Mouse (Mus musculus): Measurements from ENCODE around the gene Thoc5.

DNA sequence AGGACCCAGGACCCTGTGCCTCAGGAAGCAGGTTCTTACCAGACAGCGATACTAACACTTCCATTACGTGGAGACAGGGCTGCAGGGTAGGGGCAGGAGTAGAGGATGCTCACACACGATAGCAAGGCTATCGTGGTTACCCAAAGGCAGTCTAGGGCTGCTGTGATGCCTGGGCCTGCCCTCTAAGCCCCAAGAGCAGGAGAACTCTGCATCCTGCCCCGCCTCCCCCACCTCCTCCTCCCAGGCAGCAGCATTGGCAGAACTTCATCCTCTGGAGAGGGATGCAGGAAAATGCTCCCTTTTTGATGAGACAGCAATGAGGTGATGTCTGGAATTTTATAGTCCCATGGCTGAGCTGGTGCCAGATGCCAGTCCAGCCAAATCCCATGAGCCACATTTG lies 71.8 kb downstream of the Thoc5 start:
- TF ChIP-seq POLR2A (IDR thresholded peaks at IDR 0.05; ENCODE audit: borderline replicate concordance, insufficient read depth, low read length): no peak
- TF ChIP-seq CTCF (IDR thresholded peaks at IDR 0.05; ENCODE audit: borderline replicate concordance, insufficient read depth, low read depth, low read length): no peak
